Mouse (Mus musculus) spleen, adult 2 months (tissue): ENCODE results near the gene Cdca8. TPM values are rescaled to one million over a fixed set of nuclear protein-coding genes. Genes with fewer than 3 reads are reported as not detected.

Experiments used
- DNase-seq, 2 experiments: peaks; one replicate each; pipeline versions ENCODE4 v3.0.0 to v3.0.0-alpha.2; 2012 to 2021; ENCODE audit warnings: low spot score in 2 of 2, low read depth in 1 of 2
- H3K27ac ChIP-seq: fragments of 200-500 bp; 2 replicates; pipeline ENCODE4 v1.5.1; 2012; ENCODE audit warnings: low read length, inconsistent platforms; ENCODE audit not compliant: insufficient read depth
- H3K27me3 ChIP-seq: fragments of 200-500 bp; 2 replicates; pipeline ENCODE4 v1.6.1; 2012; ENCODE audit warnings: mild to moderate bottlenecking, moderate library complexity, low read length, inconsistent platforms; ENCODE audit not compliant: control insufficient read depth, insufficient read depth
- H3K36me3 ChIP-seq: fragments of 200-500 bp; 2 replicates; pipeline ENCODE4 v1.6.1; 2012; ENCODE audit warnings: mild to moderate bottlenecking, low read length, inconsistent platforms; ENCODE audit not compliant: control insufficient read depth, insufficient read depth
- H3K4me1 ChIP-seq: fragments of 200-500 bp; 2 replicates; pipeline ENCODE4 v1.6.1; 2011; ENCODE audit warnings: inconsistent platforms; ENCODE audit not compliant: control insufficient read depth, insufficient read depth, insufficient read length
- H3K4me3 ChIP-seq: fragments of 200-500 bp; 2 replicates; pipeline ENCODE4 v1.5.1; 2011; ENCODE audit warnings: mild to moderate bottlenecking, inconsistent platforms; ENCODE audit not compliant: insufficient read depth, insufficient read length; ENCODE audit errors: extremely low read depth
- CTCF ChIP-seq: fragments of 200-500 bp; IDR thresholded peaks from 2 replicates; pipeline ENCODE4 v1.5.1; 2011; ENCODE audit warnings: mild to moderate bottlenecking, inconsistent platforms; ENCODE audit not compliant: insufficient read depth, insufficient read length, insufficient replicate concordance; ENCODE audit errors: extremely low read depth
- POLR2A ChIP-seq: fragments of 200-500 bp; IDR thresholded peaks from 2 replicates; pipeline ENCODE4 v1.6.1; 2011; ENCODE audit warnings: low read depth, low read length, inconsistent platforms
- WGBS: fragments of 180-500 bp; shearing (Covaris S2); methylation state at CpG from one replicate; pipeline ENCODE4 v1.1.7; 2018; 5-methylcytosine and 5-hydroxymethylcytosine counted together
- polyA plus RNA-seq: library from polyadenylated mRNA; depleted of rRNA; stranded (reverse); fragments of >200 nt; gene quantifications from 2 replicates; pipeline ENCODE4 v1.2.3, GENCODE M21; 2012

Cdca8 gene
- polyA plus RNA-seq, 1 experiment, result 14.8 TPM

GRCm38 (mm10) chr4:124936613-124937471 is 2.3 kb downstream of the Cdca8 start, which contains the start of gene 9930104L06Rik:
9930104L06Rik (plus strand) TSS chr4:124937048.
- H3K4me3 ChIP-seq, result peak within 1 kb of the TSS; percentile 79
- WGBS, result under 1% methylated on average over 52 of the region's 52 CpGs
- DNase-seq, result peak; percentile 92
- H3K27ac ChIP-seq, result no peak within 1 kb of the TSS
- H3K27me3 ChIP-seq, result no peaks in the 10 kb centered on the region
- H3K36me3 ChIP-seq, result peaks cover 7% of the 10 kb centered on the region; the same call in 1 of the 2 replicates
- TF ChIP-seq CTCF, result no peak
- TF ChIP-seq POLR2A, result peak; percentile 5; the same call in 1 of the 2 replicates
- H3K4me1 ChIP-seq, result peaks cover 4% of the 10 kb centered on the region; the same call in 1 of the 2 replicates

GRCm38 (mm10) chr4:124928102-124928501 is 11.0 kb downstream of the Cdca8 start:
- Histone ChIP-seq H3K4me3 (no peak overlapping the region), H3K27me3 (no peaks in the 10 kb centered on the region), H3K4me1 (no peaks in the 10 kb centered on the region), H3K27ac (no peak overlapping the region), H3K36me3 (peaks cover 2% of the 10 kb centered on the region; the same call in 1 of the 2 replicates)
- 89% methylated on average over 5 of the region's 5 CpGs for WGBS
- TF ChIP-seq CTCF (no peak), POLR2A (no peak)
- no peak for DNase-seq

DNA sequence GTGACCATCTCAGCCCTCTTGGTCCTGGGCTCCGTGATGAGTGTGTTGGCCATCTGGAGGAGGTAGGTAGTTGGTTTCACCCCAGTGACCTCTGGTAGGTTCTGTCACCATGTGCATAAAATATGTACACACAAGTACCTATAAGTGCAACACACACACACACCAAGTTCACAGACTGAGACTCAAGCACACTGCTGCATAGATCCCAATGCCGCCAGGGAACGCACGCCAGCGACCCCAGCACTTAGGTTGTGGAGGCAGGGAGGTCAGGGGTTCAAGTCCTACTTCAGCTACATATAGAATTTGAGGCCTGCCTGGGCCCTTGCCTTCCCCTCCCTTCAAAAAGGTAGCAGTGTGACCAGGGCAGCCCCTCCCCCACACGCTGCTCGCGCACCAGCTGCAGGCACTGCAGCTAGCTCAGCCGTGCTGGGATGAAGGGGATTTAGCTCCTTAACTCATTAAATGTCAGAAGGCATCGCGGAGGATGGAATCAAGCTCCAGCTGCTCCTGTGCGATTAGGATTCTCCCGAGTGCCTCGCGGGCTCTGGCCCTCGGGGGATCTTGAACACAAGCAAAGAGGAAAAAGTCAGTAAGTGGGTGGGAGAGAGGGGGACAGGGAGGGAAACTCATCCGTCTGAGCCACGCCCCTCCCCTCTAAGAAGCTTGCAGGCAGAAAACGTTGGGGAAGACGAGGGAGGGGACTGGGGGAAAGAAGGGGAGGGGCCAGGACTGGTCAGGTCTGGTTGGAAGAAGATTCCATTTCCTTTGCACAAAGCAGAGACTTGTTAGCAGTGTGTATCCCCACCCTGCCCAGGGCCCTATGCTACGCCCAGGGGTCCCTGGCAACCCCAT is 32.9 kb downstream of the Cdca8 start:
- H3K36me3 ChIP-seq, result no peaks in the 10 kb centered on the region
- TF ChIP-seq CTCF (no peak), POLR2A (no peak)
- DNase-seq, result no peak
- no peaks in the 10 kb centered on the region for H3K4me1 ChIP-seq
- WGBS, result 28% methylated on average over 21 of the region's 21 CpGs
- H3K27me3 ChIP-seq, result no peaks in the 10 kb centered on the region
- no peak overlapping the region for H3K27ac ChIP-seq
- H3K4me3 ChIP-seq, result no peak overlapping the region

- no peak for TF ChIP-seq CTCF
- no peak for TF ChIP-seq POLR2A
- WGBS, result 63% methylated on average over 4 of the region's 4 CpGs
- Histone ChIP-seq H3K4me3 (no peak overlapping the region), H3K27me3 (no peaks in the 10 kb centered on the region), H3K27ac (no peak overlapping the region), H3K4me1 (no peaks in the 10 kb centered on the region), H3K36me3 (no peaks in the 10 kb centered on the region)
- DNase-seq, result no peak
These were observed 33.7 kb downstream of the Cdca8 start for GRCm38 (mm10) chr4:124905417-124905816.

GRCm38 (mm10) chr4:124899906-124900305 is 39.2 kb downstream of the Cdca8 start:
- peaks cover 2% of the 10 kb centered on the region; the same call in 1 of the 2 replicates for H3K27me3 ChIP-seq
- no peaks in the 10 kb centered on the region for H3K36me3 ChIP-seq
- H3K4me1 ChIP-seq, result no peaks in the 10 kb centered on the region
- TF ChIP-seq CTCF (no peak), POLR2A (no peak)
- WGBS, result 57% methylated on average over 5 of the region's 5 CpGs
- DNase-seq, result no peak
- H3K4me3 ChIP-seq, result no peak overlapping the region
- no peak overlapping the region for H3K27ac ChIP-seq

GRCm38 (mm10) chr4:124898428-124898827 is 40.7 kb downstream of the Cdca8 start:
- no peak for DNase-seq
- Histone ChIP-seq H3K36me3 (no peaks in the 10 kb centered on the region), H3K27me3 (peaks cover 9% of the 10 kb centered on the region), H3K4me1 (peaks cover 3% of the 10 kb centered on the region; the same call in 1 of the 2 replicates), H3K4me3 (no peak overlapping the region), H3K27ac (no peak overlapping the region)
- TF ChIP-seq CTCF, result no peak
- TF ChIP-seq POLR2A, result no peak
- WGBS, result 73% methylated on average over 10 of the region's 10 CpGs
